Mouse (Mus musculus) forebrain, embryonic 16.5 days (tissue): ENCODE results near the gene Map7. TPM values are rescaled to one million over a fixed set of nuclear protein-coding genes. Genes with fewer than 3 reads are reported as not detected.

Experiments
- ATAC-seq: fragments of 200-750 bp; cut with Nextera tagmentation; 2 replicates; pipeline ENCODE4 v1.8.0; 2017; ENCODE audit warnings: mild to moderate bottlenecking, moderate library complexity
- H3K27ac ChIP-seq: fragments of 300-500 bp; sonication (generic); 2 replicates; pipeline ENCODE4 v1.5.1; 2014; ENCODE audit warnings: low read length, control low read depth
- H3K27me3 ChIP-seq: fragments of 300-500 bp; sonication (generic); replicated peaks from 2 replicates; pipeline ENCODE4 v1.6.1; 2014; ENCODE audit warnings: low read length; ENCODE audit not compliant: control insufficient read depth, insufficient read depth
- H3K36me3 ChIP-seq: fragments of 300-500 bp; sonication (generic); 2 replicates; pipeline ENCODE4 v1.6.1; 2014; ENCODE audit not compliant: control insufficient read depth, insufficient read depth
- H3K4me1 ChIP-seq: fragments of 300-500 bp; sonication (generic); replicated peaks from 2 replicates; pipeline ENCODE4 v1.6.1; 2014; ENCODE audit warnings: low read length; ENCODE audit not compliant: control insufficient read depth, insufficient read depth
- H3K4me2 ChIP-seq: fragments of 300-500 bp; sonication (generic); 2 replicates; pipeline ENCODE4 v1.6.1; 2014; ENCODE audit warnings: mild to moderate bottlenecking, low read length, control low read depth
- H3K4me3 ChIP-seq: fragments of 300-500 bp; sonication (generic); replicated peaks from 2 replicates; pipeline ENCODE4 v1.5.1; 2014; ENCODE audit warnings: mild to moderate bottlenecking, low read length, control low read depth
- H3K9ac ChIP-seq: fragments of 300-500 bp; sonication (generic); replicated peaks from 2 replicates; pipeline ENCODE4 v1.6.1; 2014; ENCODE audit warnings: low read depth, low read length, control low read depth
- H3K9me3 ChIP-seq: fragments of 300-500 bp; sonication (generic); 2 replicates; pipeline ENCODE4 v1.6.1; 2016; ENCODE audit warnings: low read length; ENCODE audit not compliant: control insufficient read depth
- WGBS: fragments of 180-500 bp; shearing (Covaris S2); extraction: QIAGEN DNeasy Blood & Tissue Kit; methylation state at CpG from one replicate; pipeline ENCODE4 v1.1.7; 2014; 5-methylcytosine and 5-hydroxymethylcytosine counted together
- polyA plus RNA-seq: library from polyadenylated mRNA; unstranded; fragments of >200 nt; fragmentation: Nextera tagmentation; extraction: Ambion mirVana; gene quantifications from 2 replicates; pipeline ENCODE4 v1.2.1, GENCODE M21; 2015

Gene Map7
- polyA plus RNA-seq, 1 experiment from 2014 or later = 8.2 TPM

- whole genome bisulfite sequencing = 26% methylated on average over 13 of the region's 13 CpGs
- no peaks in the 10 kb centered on the region for H3K27me3 ChIP-seq
- H3K9me3 ChIP-seq = no peaks in the 10 kb centered on the region
- H3K4me3 ChIP-seq = no peak overlapping the region
- no peak overlapping the region for H3K9ac ChIP-seq
- H3K4me2 ChIP-seq = no peak overlapping the region
- H3K36me3 ChIP-seq = no peaks in the 10 kb centered on the region
- no peaks in the 10 kb centered on the region; the same call in 1 of the 2 replicates for H3K4me1 ChIP-seq
- no peak overlapping the region for H3K27ac ChIP-seq
- no peak for ATAC-seq
Measured at GRCm38 (mm10) chr10:20194847-20195540, 46.7 kb downstream of the Map7 start.

GRCm38 (mm10) chr10:20197039-20197438 is 48.8 kb downstream of the Map7 start:
- no peaks in the 10 kb centered on the region for H3K36me3 ChIP-seq
- no peak overlapping the region for H3K4me3 ChIP-seq
- no peaks in the 10 kb centered on the region for H3K27me3 ChIP-seq
- 84% methylated on average over 7 of the region's 7 CpGs for WGBS
- no peak overlapping the region for H3K9ac ChIP-seq
- no peaks in the 10 kb centered on the region; the same call in 1 of the 2 replicates for H3K4me1 ChIP-seq
- no peak overlapping the region for H3K27ac ChIP-seq
- ATAC-seq = no peak
- H3K9me3 ChIP-seq = no peaks in the 10 kb centered on the region
- no peak overlapping the region for H3K4me2 ChIP-seq

- Histone ChIP-seq H3K4me2 (no peak overlapping the region), H3K4me1 (no peaks in the 10 kb centered on the region; the same call in 1 of the 2 replicates), H3K9me3 (no peaks in the 10 kb centered on the region), H3K9ac (no peak overlapping the region), H3K27me3 (no peaks in the 10 kb centered on the region), H3K36me3 (no peaks in the 10 kb centered on the region), H3K27ac (no peak overlapping the region), H3K4me3 (no peak overlapping the region)
- 66% methylated on average over 10 of the region's 10 CpGs for WGBS
- no peak for ATAC-seq
Measured at GRCm38 (mm10) chr10:20198968-20199737, 50.9 kb downstream of the Map7 start.

- Histone ChIP-seq H3K27ac (no peak overlapping the region), H3K4me3 (no peak overlapping the region), H3K4me1 (peaks cover 4% of the 10 kb centered on the region; the same call in 1 of the 2 replicates), H3K9ac (no peak overlapping the region), H3K36me3 (no peaks in the 10 kb centered on the region), H3K27me3 (no peaks in the 10 kb centered on the region), H3K9me3 (no peaks in the 10 kb centered on the region), H3K4me2 (no peak overlapping the region)
- WGBS = 12% methylated on average over 3 of the region's 3 CpGs
- no peak for ATAC-seq
Measured at GRCm38 (mm10) chr10:20201236-20201635, 53.0 kb downstream of the Map7 start.

GRCm38 (mm10) chr10:20202171-20202570 is 53.9 kb downstream of the Map7 start:
- Histone ChIP-seq H3K9me3 (no peaks in the 10 kb centered on the region), H3K9ac (no peak overlapping the region), H3K4me2 (no peak overlapping the region), H3K27me3 (no peaks in the 10 kb centered on the region), H3K27ac (no peak overlapping the region), H3K4me3 (no peak overlapping the region), H3K36me3 (no peaks in the 10 kb centered on the region), H3K4me1 (peaks cover 4% of the 10 kb centered on the region; the same call in 1 of the 2 replicates)
- 76% methylated on average over 9 of the region's 9 CpGs for WGBS
- ATAC-seq = no peak

GRCm38 (mm10) chr10:20202818-20203217 is 54.5 kb downstream of the Map7 start:
- Histone ChIP-seq H3K9me3 (no peaks in the 10 kb centered on the region), H3K27ac (no peak overlapping the region), H3K36me3 (no peaks in the 10 kb centered on the region), H3K4me3 (no peak overlapping the region), H3K4me1 (peaks cover 4% of the 10 kb centered on the region; the same call in 1 of the 2 replicates), H3K9ac (no peak overlapping the region), H3K4me2 (no peak overlapping the region), H3K27me3 (no peaks in the 10 kb centered on the region)
- WGBS = 43% methylated on average over 6 of the region's 6 CpGs
- peak; percentile 36; the same call in 1 of the 2 replicates for ATAC-seq

- WGBS = 91% methylated on average over 6 of the region's 6 CpGs
- no peak overlapping the region for H3K4me3 ChIP-seq
- ATAC-seq = no peak
- H3K9ac ChIP-seq = no peak overlapping the region
- no peaks in the 10 kb centered on the region for H3K27me3 ChIP-seq
- no peaks in the 10 kb centered on the region for H3K9me3 ChIP-seq
- H3K27ac ChIP-seq = no peak overlapping the region
- peaks cover 4% of the 10 kb centered on the region; the same call in 1 of the 2 replicates for H3K4me1 ChIP-seq
- no peak overlapping the region for H3K4me2 ChIP-seq
- no peaks in the 10 kb centered on the region for H3K36me3 ChIP-seq
Measured at GRCm38 (mm10) chr10:20203502-20203901, 55.2 kb downstream of the Map7 start.

- no peaks in the 10 kb centered on the region for H3K36me3 ChIP-seq
- no peaks in the 10 kb centered on the region for H3K9me3 ChIP-seq
- H3K4me1 ChIP-seq = 0 out of 2 replicates have a peak, but pooled peaks cover 4% of the 10 kb centered on the region
- 16% methylated on average over 20 of the region's 20 CpGs for WGBS
- H3K4me3 ChIP-seq = no peak overlapping the region
- no peak for ATAC-seq
- H3K4me2 ChIP-seq = no peak overlapping the region
- H3K27me3 ChIP-seq = no peaks in the 10 kb centered on the region
- no peak overlapping the region for H3K27ac ChIP-seq
- H3K9ac ChIP-seq = no peak overlapping the region
Measured at GRCm38 (mm10) chr10:20204696-20205431, 56.6 kb downstream of the Map7 start.

- ATAC-seq = no peak
- H3K4me3 ChIP-seq = no peak overlapping the region
- H3K4me2 ChIP-seq = no peak overlapping the region
- H3K27me3 ChIP-seq = no peaks in the 10 kb centered on the region
- no peaks in the 10 kb centered on the region for H3K36me3 ChIP-seq
- 73% methylated on average over 7 of the region's 7 CpGs for WGBS
- H3K27ac ChIP-seq = no peak overlapping the region
- H3K9me3 ChIP-seq = no peaks in the 10 kb centered on the region
- H3K9ac ChIP-seq = no peak overlapping the region
- 0 out of 2 replicates have a peak, but pooled peaks cover 4% of the 10 kb centered on the region for H3K4me1 ChIP-seq
Measured at GRCm38 (mm10) chr10:20206966-20207365, 58.7 kb downstream of the Map7 start.
